Mouse (Mus musculus) MEL (cell line): ENCODE measurements around the gene H2afy. TPM values are rescaled to one million over a fixed set of nuclear protein-coding genes. Genes with fewer than 3 reads are reported as not detected.

Source experiments
- DNase-seq: peaks from one replicate; pipeline ENCODE4 v3.0.0; 2011; ENCODE audit warnings: low read depth, low spot score
- H3K27ac ChIP-seq: 2 replicates; pipeline ENCODE4 v1.5.1; 2012; ENCODE audit warnings: low read depth, mild to moderate bottlenecking, control low read depth, low read length, moderate library complexity; ENCODE audit not compliant: control insufficient read depth
- H3K27me3 ChIP-seq, 2 experiments: fragments of 150-350 bp in 1 of 2; sonication (generic) in 1 of 2; 2 replicates each; pipeline ENCODE4 v1.6.1; 2012; ENCODE audit warnings: low read length in 2 of 2, mild to moderate bottlenecking in 2 of 2, improper control_type of control experiment in 1 of 2, moderate library complexity in 1 of 2; ENCODE audit not compliant: insufficient read depth in 2 of 2, control insufficient read depth in 1 of 2
- H3K36me3 ChIP-seq, 2 experiments: 2 replicates each; pipeline ENCODE4 v1.6.1; 2012 to 2014; ENCODE audit warnings: low read length in 2 of 2, improper control_type of control experiment in 1 of 2, inconsistent platforms in 1 of 2, mild to moderate bottlenecking in 1 of 2; ENCODE audit not compliant: insufficient read depth in 2 of 2, control insufficient read depth in 1 of 2
- H3K4me1 ChIP-seq, 2 experiments: fragments of 150-350 bp in 1 of 2; sonication (generic) in 1 of 2; 2 replicates each; pipeline ENCODE4 v1.6.1; 2012; ENCODE audit warnings: low read length in 2 of 2, improper control_type of control experiment in 1 of 2, mild to moderate bottlenecking in 1 of 2; ENCODE audit not compliant: insufficient read depth in 2 of 2, control insufficient read depth in 1 of 2
- H3K4me3 ChIP-seq, 2 experiments: fragments of 150-350 bp in 1 of 2; sonication (generic) in 1 of 2; 2 replicates each; pipeline ENCODE4 v1.5.1; 2012; ENCODE audit warnings: low read depth in 2 of 2, low read length in 2 of 2, mild to moderate bottlenecking in 2 of 2, moderate library complexity in 2 of 2, control low read depth in 1 of 2, improper control_type of control experiment in 1 of 2; ENCODE audit not compliant: control insufficient read depth in 1 of 2, insufficient read depth in 1 of 2
- H3K79me2 ChIP-seq: 2 replicates; pipeline ENCODE4 v1.6.1; 2012; ENCODE audit warnings: mild to moderate bottlenecking, low read length, moderate library complexity; ENCODE audit not compliant: control insufficient read depth, poor library complexity, insufficient read depth
- H3K9ac ChIP-seq: 2 replicates; pipeline ENCODE4 v1.6.1; 2012; ENCODE audit warnings: low read depth, mild to moderate bottlenecking, control low read depth, low read length, moderate library complexity; ENCODE audit not compliant: control insufficient read depth, poor library complexity, severe bottlenecking
- H3K9me3 ChIP-seq: fragments of 150-350 bp; sonication (generic); replicated peaks from 2 replicates; pipeline ENCODE4 v1.6.1; 2012; ENCODE audit warnings: mild to moderate bottlenecking, low read length, improper control_type of control experiment, moderate library complexity; ENCODE audit not compliant: insufficient read depth
- BHLHE40 ChIP-seq: IDR thresholded peaks from 2 replicates; pipeline ENCODE4 v1.6.1; 2012; ENCODE audit warnings: low read depth, mild to moderate bottlenecking, inconsistent platforms, low read length, improper control_type of control experiment, borderline replicate concordance
- CHD1 ChIP-seq: IDR thresholded peaks from 2 replicates; pipeline ENCODE4 v1.6.1; 2012; ENCODE audit warnings: low read depth, mild to moderate bottlenecking, inconsistent platforms, low read length, improper control_type of control experiment
- CHD2 ChIP-seq: IDR thresholded peaks from 2 replicates; pipeline ENCODE4 v1.6.1; 2011; ENCODE audit warnings: low read length, improper control_type of control experiment
- ELF1 ChIP-seq: IDR thresholded peaks from 2 replicates; pipeline ENCODE4 v1.6.1; 2014; ENCODE audit warnings: low read depth, mild to moderate bottlenecking, inconsistent platforms, low read length, improper control_type of control experiment, moderate library complexity
- EP300 ChIP-seq, 2 experiments: IDR thresholded peaks; 2 replicates each; pipeline ENCODE4 v1.6.1; 2011; ENCODE audit warnings: improper control_type of control experiment in 2 of 2, low read length in 2 of 2, low read depth in 1 of 2, mild to moderate bottlenecking in 1 of 2
- GABPA ChIP-seq: IDR thresholded peaks from 2 replicates; pipeline ENCODE4 v1.6.1; 2012; ENCODE audit warnings: low read depth, mild to moderate bottlenecking, inconsistent platforms, low read length, improper control_type of control experiment, moderate library complexity
- GATA1 ChIP-seq: IDR thresholded peaks from 2 replicates; pipeline ENCODE4 v1.6.1; 2011; ENCODE audit warnings: low read depth, low read length, improper control_type of control experiment
- HCFC1 ChIP-seq: IDR thresholded peaks from 2 replicates; pipeline ENCODE4 v1.6.1; 2012; ENCODE audit warnings: low read depth, mild to moderate bottlenecking, inconsistent platforms, low read length, improper control_type of control experiment, moderate library complexity
- KAT2A ChIP-seq: conservative IDR thresholded peaks from 2 replicates; pipeline ENCODE4 v1.6.1; 2012; ENCODE audit warnings: low read depth, low read length, improper control_type of control experiment, inconsistent platforms
- MYB ChIP-seq: IDR thresholded peaks from 2 replicates; pipeline ENCODE4 v1.6.1; 2011; ENCODE audit warnings: mild to moderate bottlenecking, low read depth, low read length, improper control_type of control experiment
- MYC ChIP-seq: IDR thresholded peaks from 2 replicates; pipeline ENCODE4 v1.6.1; 2011; ENCODE audit warnings: low read depth, mild to moderate bottlenecking, low read length, improper control_type of control experiment, moderate library complexity
- POLR2A ChIP-seq, 2 experiments: IDR thresholded peaks; 2 replicates each; pipeline ENCODE4 v1.6.1; 2011 to 2012; ENCODE audit warnings: low read length in 2 of 2, mild to moderate bottlenecking in 2 of 2, control low read depth in 1 of 2, improper control_type of control experiment in 1 of 2, low read depth in 1 of 2, moderate library complexity in 1 of 2; ENCODE audit not compliant: control insufficient read depth in 1 of 2, insufficient read depth in 1 of 2, poor library complexity in 1 of 2
- RAD21 ChIP-seq: IDR thresholded peaks from 2 replicates; pipeline ENCODE4 v1.6.1; 2011; ENCODE audit warnings: mild to moderate bottlenecking, low read depth, low read length, improper control_type of control experiment
- RCOR1 ChIP-seq: IDR thresholded peaks from 2 replicates; pipeline ENCODE4 v1.6.1; 2012; ENCODE audit warnings: low read depth, mild to moderate bottlenecking, inconsistent platforms, low read length, improper control_type of control experiment
- SIN3A ChIP-seq: IDR thresholded peaks from 2 replicates; pipeline ENCODE4 v1.6.1; 2012; ENCODE audit warnings: low read length, improper control_type of control experiment, inconsistent platforms
- SMC3 ChIP-seq: IDR thresholded peaks from 2 replicates; pipeline ENCODE4 v1.6.1; 2011; ENCODE audit warnings: low read depth, low read length, improper control_type of control experiment
- TAL1 ChIP-seq: IDR thresholded peaks from 2 replicates; pipeline ENCODE4 v1.6.1; 2012; ENCODE audit warnings: mild to moderate bottlenecking, inconsistent platforms, low read length, moderate library complexity, mixed read lengths
- TBP ChIP-seq: IDR thresholded peaks from 2 replicates; pipeline ENCODE4 v1.8.0; 2011; ENCODE audit warnings: low read depth, low read length, improper control_type of control experiment
- UBTF ChIP-seq: IDR thresholded peaks from 2 replicates; pipeline ENCODE4 v1.6.1; 2012; ENCODE audit warnings: low read depth, mild to moderate bottlenecking, inconsistent platforms, low read length, improper control_type of control experiment, moderate library complexity, borderline replicate concordance; ENCODE audit not compliant: insufficient read depth
- USF1 ChIP-seq: IDR thresholded peaks from 2 replicates; pipeline ENCODE4 v1.6.1; 2014; ENCODE audit warnings: low read depth, mild to moderate bottlenecking, inconsistent platforms, low read length, improper control_type of control experiment, moderate library complexity
- ZC3H11A ChIP-seq: IDR thresholded peaks from 2 replicates; pipeline ENCODE4 v1.6.1; 2012; ENCODE audit warnings: low read depth, mild to moderate bottlenecking, inconsistent platforms, low read length, improper control_type of control experiment
- ZNF384 ChIP-seq: IDR thresholded peaks from 2 replicates; pipeline ENCODE4 v1.6.1; 2012; ENCODE audit warnings: low read depth, mild to moderate bottlenecking, inconsistent platforms, low read length, improper control_type of control experiment
- polyA plus RNA-seq, 2 experiments: library from polyadenylated mRNA; stranded (reverse) in 1 of 2; unstranded in 1 of 2; fragments of >175 nt in 1 of 2; fragments of >200 nt in 1 of 2; gene quantifications; 2 replicates each; pipeline versions ENCODE4 v1.2.1 to v1.2.4; 2012; ENCODE audit warnings: low replicate concordance in 2 of 2, low read depth in 1 of 2; ENCODE audit not compliant: insufficient read length in 2 of 2, insufficient read depth in 1 of 2, missing spikeins in 1 of 2
- total RNA-seq: library from RNA; depleted of rRNA; stranded (reverse); fragments of 300-350 nt; gene quantifications from 2 replicates; pipeline ENCODE4 v1.2.3, GENCODE M21; 2012

Gene H2afy
- total and polyA plus RNA-seq, 3 experiments = 159 to 245 TPM; not detected in 1

DNA sequence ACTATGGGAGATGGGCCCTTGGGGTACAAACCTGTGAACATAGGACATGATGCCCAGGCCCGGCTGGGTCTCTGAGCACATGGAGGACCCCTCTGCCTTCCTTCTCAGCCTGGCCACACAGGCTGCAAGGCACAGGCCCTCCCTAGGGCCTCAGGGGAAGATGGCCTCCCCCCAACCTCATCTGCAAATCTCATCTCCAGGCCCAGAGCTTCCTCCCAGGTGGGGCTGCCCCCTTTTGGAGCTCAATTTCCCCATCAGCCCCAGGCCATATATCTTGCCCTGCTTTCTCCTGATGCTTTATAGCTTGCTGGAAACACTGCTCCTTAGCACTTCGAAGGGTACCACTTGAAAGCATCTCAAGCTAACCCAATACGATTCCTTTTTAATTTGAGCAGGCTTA lies 28.2 kb upstream of the H2afy start:
- no peaks in the 10 kb centered on the region; a peak in 1 of 4 replicates for H3K27me3 ChIP-seq
- no peaks in the 10 kb centered on the region for H3K36me3 ChIP-seq
- no peak overlapping the region for H3K27ac ChIP-seq

DNA sequence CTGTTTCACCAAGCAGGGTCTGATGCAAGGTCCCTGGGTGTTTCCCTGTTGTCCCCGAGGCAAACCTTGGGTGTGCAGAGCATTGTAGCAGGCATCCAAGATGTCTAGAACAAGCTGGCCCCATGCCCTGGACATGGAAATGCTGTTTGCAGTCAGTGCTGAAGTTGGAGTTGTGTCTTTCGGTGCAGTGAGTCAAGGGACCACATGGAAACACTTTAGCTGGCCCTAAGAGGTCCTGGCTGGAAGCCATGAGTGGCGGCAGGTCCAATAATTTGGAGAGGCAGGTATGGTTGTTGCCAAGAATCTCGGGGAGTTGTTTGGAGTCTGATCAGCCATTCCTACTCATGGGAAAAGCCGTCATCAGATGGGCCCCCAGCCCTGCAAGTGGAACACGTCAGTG lies 27.6 kb upstream of the H2afy start:
- no peak for DNase-seq
- Histone ChIP-seq H3K27ac (no peak overlapping the region), H3K4me3 (no peak overlapping the region), H3K36me3 (no peaks in the 10 kb centered on the region), H3K27me3 (no peaks in the 10 kb centered on the region; a peak in 1 of 4 replicates), H3K9ac (no peak overlapping the region), H3K9me3 (no peaks in the 10 kb centered on the region)
- no peak for TF ChIP-seq BHLHE40
- TF ChIP-seq ZNF384 = no peak
- no peak for TF ChIP-seq POLR2A (IDR thresholded peaks at IDR 0.05; ENCODE audit: control insufficient read depth in 1 of 2, insufficient read depth in 1 of 2, low read depth in 1 of 2, low read length in 2 of 2, poor library complexity in 1 of 2)
- TF ChIP-seq KAT2A = no peak
- no peak for TF ChIP-seq SMC3
- no peak for TF ChIP-seq TAL1
- no peak for TF ChIP-seq HCFC1
- TF ChIP-seq TBP = no peak
- no peak for TF ChIP-seq CHD2
- TF ChIP-seq EP300 (IDR thresholded peaks at IDR 0.05; ENCODE audit: low read depth in 1 of 2, low read length in 2 of 2) = no peak
- no peak for TF ChIP-seq ELF1
- TF ChIP-seq GATA1 = no peak
- no peak for TF ChIP-seq CHD1
- no peak for TF ChIP-seq SIN3A
- no peak for TF ChIP-seq UBTF
- TF ChIP-seq RCOR1 = no peak
- no peak for TF ChIP-seq GABPA
- TF ChIP-seq, all 39 proteins: peak for 0
- no peaks in the 10 kb centered on the region for H3K4me1 ChIP-seq
- H3K79me2 ChIP-seq = no peaks in the 10 kb centered on the region

More for the DNA sequence above, 28.2 kb upstream of the H2afy start:
- H3K9ac ChIP-seq = no peak overlapping the region
- no peak overlapping the region for H3K4me3 ChIP-seq
- no peak for DNase-seq
- no peaks in the 10 kb centered on the region for H3K4me1 ChIP-seq
- TF ChIP-seq ELF1 (no peak), ZC3H11A (no peak), EP300 (IDR thresholded peaks at IDR 0.05; ENCODE audit: low read depth in 1 of 2, low read length in 2 of 2) (no peak), RAD21 (no peak), USF1 (no peak), UBTF (no peak), ZNF384 (no peak), MYC (no peak), POLR2A (IDR thresholded peaks at IDR 0.05; ENCODE audit: control insufficient read depth in 1 of 2, insufficient read depth in 1 of 2, low read depth in 1 of 2, low read length in 2 of 2, poor library complexity in 1 of 2) (no peak), MYB (no peak), TBP (no peak)
- H3K79me2 ChIP-seq = no peaks in the 10 kb centered on the region
- no peaks in the 10 kb centered on the region for H3K9me3 ChIP-seq
